Mouse (Mus musculus) leukemia stem cell, adult 10-12 weeks (primary cell): ENCODE results near the gene Tspan6. TPM values are rescaled to one million over a fixed set of nuclear protein-coding genes. Genes with fewer than 3 reads are reported as not detected.

Source experiments
- polyA plus RNA-seq: library from polyadenylated mRNA; stranded (reverse); fragments of >175 nt; gene quantifications from 2 replicates; pipeline ENCODE4 v1.2.3, GENCODE M21; 2012; ENCODE audit warnings: low replicate concordance

Tspan6 gene
- polyA plus RNA-seq = 0.77 TPM in 1 of 2 replicates, not detected in the other

GRCm38 (mm10) chrX:133898014-133898542 lies at the start of gene Tspan6:
TSS of gene Tspan6 (minus strand) at chrX:133898429.

GRCm38 (mm10) chrX:133908261-133908660 lies 10.0 kb upstream of the Tspan6 start, which contains the start of gene Srpx2:
TSS of gene Srpx2 (plus strand) at chrX:133908426.

GRCm38 (mm10) chrX:133850680-133851079 lies 47.5 kb downstream of the Tspan6 start, which contains the start of gene Tnmd:
TSS of gene Tnmd (plus strand) at chrX:133850980.

Other genes with a start within 250 kb of the Tspan6 start
- 0.01 TPM in 1 of 2 replicates, not detected in the other for gene Pcdh19, start 209.4 kb downstream of the Tspan6 start, polyA plus RNA-seq
- not detected in 2 replicates for gene Tnmd, start 47.4 kb downstream of the Tspan6 start, polyA plus RNA-seq
- gene Srpx2, start 10.0 kb upstream of the Tspan6 start, polyA plus RNA-seq = 0.19 TPM in 1 of 2 replicates, not detected in the other
- gene Sytl4, start 83.4 kb upstream of the Tspan6 start, polyA plus RNA-seq = not detected in 2 replicates
- 11.7 and 44.7 TPM in 2 replicates for gene Cstf2, start 160.8 kb upstream of the Tspan6 start, polyA plus RNA-seq